Mouse (Mus musculus) adrenal gland, postnatal 4 days (tissue): ENCODE results near the gene Kank3. TPM values are rescaled to one million over a fixed set of nuclear protein-coding genes. Genes with fewer than 3 reads are reported as not detected.
A peak's percentile ranks its signal among the peaks of the same experiment; 100 is the strongest.

Experiments
- DNase-seq, 2 experiments: peaks; one replicate each; pipeline ENCODE4 v3.0.0; 2021 to 2022; ENCODE audit warnings: low spot score in 2 of 2, mixed read lengths in 2 of 2
- total RNA-seq, 2 experiments: library from RNA; stranded (reverse); gene quantifications; 2 replicates each; pipeline ENCODE4 v1.2.3; 2021

The Kank3 gene
- total RNA-seq, 2 experiments from 2014 or later = 117 to 136 TPM

GRCm38 (mm10) chr17:33848139-33848538, 37.8 kb downstream of the Kank3 start:
- no peak for DNase-seq

GRCm38 (mm10) chr17:33851331-33851730, 41.0 kb downstream of the Kank3 start:
- DNase-seq = no peak

- no peak for DNase-seq
These were observed 47.5 kb downstream of the Kank3 start for GRCm38 (mm10) chr17:33857816-33858215.

GRCm38 (mm10) chr17:33865330-33866030, 55.2 kb downstream of the Kank3 start:
- DNase-seq = peak in 1 of 2 experiments; percentile 25

Other genes with a start within 250 kb of the Kank3 start
- 10 to 100 TPM; 66.6 to 67.1 TPM for gene Zfp414, start 181.4 kb upstream of the Kank3 start, total RNA-seq
- gene Pram1, start 172.5 kb upstream of the Kank3 start, total RNA-seq = 1 to 10 TPM; 2.5 to 2.6 TPM
- 100 to 1,000 TPM; 197 to 237 TPM for gene Hnrnpm, start 123.7 kb upstream of the Kank3 start, total RNA-seq
- gene March2, start 91.8 kb upstream of the Kank3 start, total RNA-seq = 10 to 100 TPM; 85.4 to 85.6 TPM
- 100 to 1,000 TPM; 305 to 306 TPM for gene Rab11b, start 50.0 kb upstream of the Kank3 start, total RNA-seq
- gene Angptl4, start 28.7 kb upstream of the Kank3 start, total RNA-seq = 10 to 100 TPM; 43.9 to 68.2 TPM
- gene Rps28, start 14.0 kb downstream of the Kank3 start, total RNA-seq = 1,000 to 10,000 TPM; 1,918 to 2,060 TPM
- gene Ndufa7, start 14.1 kb downstream of the Kank3 start, total RNA-seq = 100 to 1,000 TPM; 354 to 402 TPM
- 10 to 100 TPM; 34.3 to 36.0 TPM for gene Cd320, start 32.6 kb downstream of the Kank3 start, total RNA-seq
- gene Gm7029, start 63.3 kb downstream of the Kank3 start, total RNA-seq = not detected
- 10 to 100 TPM; 30.5 to 31.0 TPM for gene Kifc1, start 80.1 kb downstream of the Kank3 start, total RNA-seq
- not detected for gene Platr17, start 94.6 kb downstream of the Kank3 start, total RNA-seq
- 10 to 100 TPM; 34.7 to 37.8 TPM for gene Daxx, start 98.9 kb downstream of the Kank3 start, total RNA-seq
- gene Tapbp, start 105.4 kb downstream of the Kank3 start, total RNA-seq = 100 to 1,000 TPM; 122 to 131 TPM
- gene Zbtb22, start 105.4 kb downstream of the Kank3 start, total RNA-seq = 10 to 100 TPM; 43.0 to 47.1 TPM
- 10 to 100 TPM; 87.9 to 94.5 TPM for gene Rgl2, start 119.0 kb downstream of the Kank3 start, total RNA-seq
- 10 to 100 TPM; 96.5 to 98.1 TPM for gene Pfdn6, start 129.8 kb downstream of the Kank3 start, total RNA-seq
- 10 to 100 TPM; 35.1 to 35.2 TPM for gene Wdr46, start 130.1 kb downstream of the Kank3 start, total RNA-seq
- 1 to 10 TPM; 7.1 to 7.2 TPM for gene B3galt4, start 141.0 kb downstream of the Kank3 start, total RNA-seq
- 10 to 100 TPM; 62.8 to 72.5 TPM for gene Vps52, start 145.3 kb downstream of the Kank3 start, total RNA-seq
- gene Rps18, start 145.5 kb downstream of the Kank3 start, total RNA-seq = 1,000 to 10,000 TPM; 1,180 to 1,281 TPM
- gene H2-K1, start 189.8 kb downstream of the Kank3 start, total RNA-seq = 100 to 1,000 TPM; 173 to 174 TPM
- 10 to 100 TPM; 49.0 to 54.3 TPM for gene Ring1, start 214.2 kb downstream of the Kank3 start, total RNA-seq
- gene H2-Ke6, start 217.5 kb downstream of the Kank3 start, total RNA-seq = 100 to 1,000 TPM; 135 to 144 TPM
- gene Slc39a7, start 221.2 kb downstream of the Kank3 start, total RNA-seq = 100 to 1,000 TPM; 145 to 156 TPM
- gene Rxrb, start 221.3 kb downstream of the Kank3 start, total RNA-seq = 10 to 100 TPM; 74.5 to 78.0 TPM
- gene Col11a2, start 228.9 kb downstream of the Kank3 start, total RNA-seq = 1 to 10 TPM; 3.1 to 6.4 TPM